ENCODE assay signal across 9 mouse cellular contexts in genomic region chrX:48624054-48624420, GRCm38 (mm10). TPM values are rescaled to one million over a fixed set of nuclear protein-coding genes. Genes with fewer than 3 reads are reported as not detected.
DNase-seq lines count a peak whose midpoint lies in the region; ATAC-seq and TF ChIP-seq lines count a peak whose summit lies in the region.
"Had no signal": no experiment of that assay in that cellular context is flagged by ENCODE, and none has a peak within 500 bp of the region (broad histone marks: within the 10 kb centered on the region; RNA-seq: fewer than 3 reads in every experiment).

No protein-coding gene starts in this region.

- intact Hi-C loops in left cerebral cortex, postnatal 36 days (cut with DNase I): no loop called here

- DNase-seq in lung, embryonic 14.5 days: no peak
- no peak for DNase-seq in lung, adult 18-20 months
- DNase-seq in limb, embryonic 10.5 days (ENCODE audit: low spot score): no peak
- DNase-seq in adipocyte (ENCODE audit: low spot score): no peak
- no peak for DNase-seq in left cerebral cortex, postnatal 36 days (ENCODE audit: low spot score in 2 of 2)

- H3K9ac ChIP-seq in lung, embryonic 14.5 days: peak overlapping the region; percentile 34
- peak overlapping the region; percentile 54 for H3K9ac ChIP-seq in neural tube, embryonic 15.5 days (replicated peaks)

- no peak for ATAC-seq in lung, embryonic 14.5 days (ENCODE audit: insufficient read depth)
- peak; percentile 51 for ATAC-seq in neural tube, embryonic 15.5 days (ENCODE audit: low FRiP score)
- no peak for ATAC-seq in erythroid progenitor cell, adult 5-6 weeks (replicated peaks; ENCODE audit: low FRiP score, poor library complexity, severe bottlenecking)

- no peaks in the 10 kb centered on the region for H3K27me3 ChIP-seq in lung, embryonic 14.5 days (ENCODE audit: insufficient read depth, low read length)
- 0 out of 2 replicates have a peak, but pooled peaks cover 4% of the 10 kb centered on the region for H3K27me3 ChIP-seq in limb, embryonic 10.5 days (ENCODE audit: low read depth, poor library complexity, severe bottlenecking)
- no peaks in the 10 kb centered on the region for H3K27me3 ChIP-seq in neural tube, embryonic 15.5 days (replicated peaks)

- 12% methylated on average over 9 of the region's 9 CpGs for WGBS in lung, embryonic 14.5 days
- WGBS in limb, embryonic 10.5 days: 22% methylated on average over 9 of the region's 9 CpGs
- 24% methylated on average over 9 of the region's 9 CpGs for WGBS in neural tube, embryonic 15.5 days

- peak overlapping the region; percentile 54 for H3K4me2 ChIP-seq in lung, embryonic 14.5 days
- peak overlapping the region; percentile 53 for H3K4me2 ChIP-seq in neural tube, embryonic 15.5 days

- TF ChIP-seq POLR2A in embryonic fibroblast, embryonic 13.5 days (IDR thresholded peaks at IDR 0.05; ENCODE audit: low read depth, low read length): no peak

- H3K4me3 ChIP-seq in lung, embryonic 14.5 days (ENCODE audit: low read depth, low read length): peak overlapping the region; percentile 54
- H3K4me3 ChIP-seq in embryonic fibroblast, embryonic 13.5 days (ENCODE audit: insufficient read depth, low read length): peak overlapping the region; percentile 66
- peak overlapping the region; percentile 59 for H3K4me3 ChIP-seq in limb, embryonic 10.5 days
- H3K4me3 ChIP-seq in neural tube, embryonic 15.5 days (replicated peaks): peak overlapping the region; percentile 54

- H3K4me1 ChIP-seq in lung, embryonic 14.5 days (ENCODE audit: insufficient read depth): no peaks in the 10 kb centered on the region
- no peaks in the 10 kb centered on the region for H3K4me1 ChIP-seq in embryonic fibroblast, embryonic 13.5 days (ENCODE audit: control insufficient read depth, insufficient read depth, low read length)
- no peaks in the 10 kb centered on the region; the same call in 1 of the 2 replicates for H3K4me1 ChIP-seq in limb, embryonic 10.5 days
- peaks cover 4% of the 10 kb centered on the region for H3K4me1 ChIP-seq in neural tube, embryonic 15.5 days

- H3K9me3 ChIP-seq in lung, embryonic 14.5 days (ENCODE audit: low read depth, low read length): no peaks in the 10 kb centered on the region
- no peaks in the 10 kb centered on the region for H3K9me3 ChIP-seq in limb, embryonic 10.5 days (replicated peaks)
- no peaks in the 10 kb centered on the region for H3K9me3 ChIP-seq in neural tube, embryonic 15.5 days (replicated peaks)

- peak overlapping the region; percentile 86; the same call in 1 of the 2 replicates for H3K27ac ChIP-seq in lung, embryonic 14.5 days (ENCODE audit: low read depth)
- H3K27ac ChIP-seq in embryonic fibroblast, embryonic 13.5 days (ENCODE audit: insufficient read depth, low read length): no peak overlapping the region
- H3K27ac ChIP-seq in limb, embryonic 10.5 days: peak overlapping the region; percentile 85
- peak overlapping the region; percentile 89 for H3K27ac ChIP-seq in neural tube, embryonic 15.5 days (replicated peaks)

- no peaks in the 10 kb centered on the region for H3K36me3 ChIP-seq in lung, embryonic 14.5 days (ENCODE audit: insufficient read depth)
- no peaks in the 10 kb centered on the region for H3K36me3 ChIP-seq in limb, embryonic 10.5 days
- no peaks in the 10 kb centered on the region for H3K36me3 ChIP-seq in neural tube, embryonic 15.5 days

- TF ChIP-seq CTCF in lung, embryonic 14.5 days (IDR thresholded peaks at IDR 0.05; ENCODE audit: low read depth): no peak
- TF ChIP-seq CTCF in embryonic fibroblast, embryonic 13.5 days (IDR thresholded peaks at IDR 0.05; ENCODE audit: borderline replicate concordance, insufficient read depth, low read length): no peak

RNA-seq across cellular contexts. Expression of gene Slc25a14, which starts 0.8 kb away (rescaled TPM):
- 11.3 and 14.1 TPM in 2 replicates for polyA plus RNA-seq in lung, embryonic 14.5 days (2014; fragmentation: Nextera tagmentation; extraction: Ambion mirVana)
- 7.7 and 8.6 TPM in 2 replicates for polyA plus RNA-seq in embryonic fibroblast, embryonic 13.5 days (2011; ENCODE audit: insufficient read length, low read depth, missing spikeins)
- polyA plus RNA-seq in limb, embryonic 10.5 days (2016; fragmentation: Nextera tagmentation; extraction: Ambion mirVana): 16.2 and 18.1 TPM in 2 replicates
- 35.6 and 40.8 TPM in 2 replicates for polyA plus RNA-seq in neural tube, embryonic 15.5 days (2015; fragmentation: Nextera tagmentation; extraction: Ambion mirVana)
- 1.4 and 21.8 TPM in 2 replicates for total RNA-seq in erythroid progenitor cell, adult 5-6 weeks (2015; ENCODE audit: low replicate concordance)
- 8.8 TPM in 1 of 2 replicates, not detected in the other for total RNA-seq in erythroid progenitor cell, adult 5-6 weeks (2017; ENCODE audit: low replicate concordance)
- 10 to 100 TPM; 60.8 to 64.0 TPM for total RNA-seq in left cerebral cortex, postnatal 36 days (2021)

RNA-seq across cellular contexts. Expression of gene Zfp280c, which starts 29.7 kb away (rescaled TPM):
- polyA plus RNA-seq in lung, embryonic 14.5 days (2014; fragmentation: Nextera tagmentation; extraction: Ambion mirVana): 16.3 and 16.4 TPM in 2 replicates
- polyA plus RNA-seq in embryonic fibroblast, embryonic 13.5 days (2011; ENCODE audit: insufficient read length, low read depth, missing spikeins): 22.1 and 29.3 TPM in 2 replicates
- 18.9 and 21.2 TPM in 2 replicates for polyA plus RNA-seq in limb, embryonic 10.5 days (2016; fragmentation: Nextera tagmentation; extraction: Ambion mirVana)
- 7.2 and 7.9 TPM in 2 replicates for polyA plus RNA-seq in neural tube, embryonic 15.5 days (2015; fragmentation: Nextera tagmentation; extraction: Ambion mirVana)
- 8.3 and 13.4 TPM in 2 replicates for total RNA-seq in erythroid progenitor cell, adult 5-6 weeks (2015; ENCODE audit: low replicate concordance)
- 2.8 and 4.0 TPM in 2 replicates for total RNA-seq in erythroid progenitor cell, adult 5-6 weeks (2017; ENCODE audit: low replicate concordance)
- 10 to 100 TPM; 19.8 to 23.4 TPM for total RNA-seq in left cerebral cortex, postnatal 36 days (2021)

RNA-seq across cellular contexts. Expression of gene Gpr119, which starts 50.2 kb away (rescaled TPM):
- not detected in 2 replicates for polyA plus RNA-seq in lung, embryonic 14.5 days (2014; fragmentation: Nextera tagmentation; extraction: Ambion mirVana)
- not detected in 2 replicates for polyA plus RNA-seq in embryonic fibroblast, embryonic 13.5 days (2011; ENCODE audit: insufficient read length, low read depth, missing spikeins)
- not detected in 2 replicates for polyA plus RNA-seq in limb, embryonic 10.5 days (2016; fragmentation: Nextera tagmentation; extraction: Ambion mirVana)
- 0.09 TPM in 1 of 2 replicates, not detected in the other for polyA plus RNA-seq in neural tube, embryonic 15.5 days (2015; fragmentation: Nextera tagmentation; extraction: Ambion mirVana)
- total RNA-seq in erythroid progenitor cell, adult 5-6 weeks (2015; ENCODE audit: low replicate concordance): not detected in 2 replicates
- not detected in 2 replicates for total RNA-seq in erythroid progenitor cell, adult 5-6 weeks (2017; ENCODE audit: low replicate concordance)
- not detected for total RNA-seq in left cerebral cortex, postnatal 36 days (2021)
- total RNA-seq: hematopoietic stem cell, adult 5-6 weeks had no signal
